Mouse (Mus musculus): ENCODE data around the gene Mdm2.

DNA sequence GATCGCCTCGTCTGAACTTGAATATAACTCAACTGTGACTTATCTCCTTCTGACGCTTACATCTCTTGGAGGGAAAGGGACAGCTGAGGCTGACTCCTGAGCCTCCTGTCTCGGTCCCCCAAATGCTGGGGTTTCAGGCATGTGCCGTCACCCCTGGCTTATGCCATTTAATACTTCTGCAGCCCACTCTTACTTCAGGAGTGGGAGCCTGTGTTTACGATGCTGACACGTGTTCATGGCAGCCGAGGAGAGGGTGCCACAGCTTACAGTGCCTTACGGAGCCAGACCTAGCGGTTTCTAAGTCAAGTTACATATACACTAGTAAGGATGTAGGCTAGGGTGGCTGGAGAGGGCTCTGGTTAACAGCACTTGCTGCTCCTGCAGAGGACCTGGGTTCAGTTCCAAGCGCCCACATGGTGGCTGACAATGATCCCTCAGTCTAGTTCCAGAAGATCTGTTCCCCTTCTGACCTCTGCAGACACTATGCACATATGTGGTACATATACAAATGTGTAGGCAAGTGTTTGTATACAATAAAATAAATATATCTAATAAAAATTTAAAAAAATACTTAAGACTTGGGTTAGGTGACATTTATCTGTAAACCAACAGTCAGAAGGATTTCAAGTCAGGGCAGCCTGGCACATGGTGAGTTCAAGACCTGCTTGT, 45.4 kb upstream of the Mdm2 start:
- TF ChIP-seq POLR2A (IDR thresholded peaks at IDR 0.05; ENCODE audit: insufficient read depth, low read depth, low read length) (no peak), CTCF (IDR thresholded peaks at IDR 0.05; ENCODE audit: insufficient read depth, low read depth, low read length) (no peak)

Measured in olfactory bulb, adult 2 months (tissue).